7 mouse cellular contexts compared by ENCODE assay signal in the genomic region with DNA sequence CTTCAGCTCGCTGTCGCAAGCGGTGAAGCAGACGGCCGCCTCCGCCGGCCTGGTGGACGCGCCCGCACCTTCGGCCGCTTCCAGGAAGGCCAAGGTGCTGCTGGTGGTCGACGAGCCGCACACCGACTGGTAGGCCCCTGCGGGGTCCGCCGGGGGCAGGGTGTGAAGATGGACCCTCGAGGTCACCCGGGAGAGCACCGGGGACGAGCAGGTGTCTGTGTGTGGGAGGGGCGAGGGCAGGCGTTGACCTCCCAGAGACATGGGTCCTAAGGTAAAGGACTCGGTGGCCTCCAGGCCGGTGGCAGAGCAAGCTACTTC. TPM values are rescaled to one million over a fixed set of nuclear protein-coding genes. Genes with fewer than 3 reads are reported as not detected.
DNase-seq lines count a peak whose midpoint lies in the region; ATAC-seq and TF ChIP-seq lines count a peak whose summit lies in the region.

No protein-coding gene starts in this region.

- H3K4me2 ChIP-seq in embryonic facial prominence, embryonic 15.5 days (replicated peaks): peak overlapping the region; percentile 96
- peak overlapping the region; percentile 98 for H3K4me2 ChIP-seq in intestine, embryonic 15.5 days (replicated peaks)
- peak overlapping the region; percentile 72 for H3K4me2 ChIP-seq in neural tube, embryonic 13.5 days

- 0 out of 2 replicates have a peak overlapping the region, but pooled peaks have one; percentile 31 for H3K9ac ChIP-seq in embryonic facial prominence, embryonic 15.5 days
- H3K9ac ChIP-seq in intestine, embryonic 15.5 days: peak overlapping the region; percentile 57
- peak overlapping the region; percentile 87 for H3K9ac ChIP-seq in neural tube, embryonic 13.5 days

- H3K27ac ChIP-seq in embryonic facial prominence, embryonic 15.5 days (replicated peaks): no peak overlapping the region
- H3K27ac ChIP-seq in intestine, embryonic 15.5 days: no peak overlapping the region
- H3K27ac ChIP-seq in neural tube, embryonic 13.5 days (replicated peaks): peak overlapping the region; percentile 64; the same call in 1 of the 2 replicates

- no peaks in the 10 kb centered on the region for H3K36me3 ChIP-seq in embryonic facial prominence, embryonic 15.5 days
- no peaks in the 10 kb centered on the region for H3K36me3 ChIP-seq in intestine, embryonic 15.5 days
- H3K36me3 ChIP-seq in neural tube, embryonic 13.5 days: no peaks in the 10 kb centered on the region

- peaks cover 33% of the 10 kb centered on the region for H3K27me3 ChIP-seq in embryonic facial prominence, embryonic 15.5 days
- H3K27me3 ChIP-seq in intestine, embryonic 15.5 days (replicated peaks): peaks cover 8% of the 10 kb centered on the region
- H3K27me3 ChIP-seq in neural tube, embryonic 13.5 days: peaks cover 15% of the 10 kb centered on the region

- ATAC-seq in embryonic facial prominence, embryonic 15.5 days (ENCODE audit: insufficient number of reproducible peaks, low FRiP score, low TSS enrichment, low read depth): no peak
- no peak for ATAC-seq in intestine, embryonic 15.5 days
- no peak; the same call in 1 of the 2 replicates for ATAC-seq in neural tube, embryonic 13.5 days (ENCODE audit: low read depth)
- no peak for ATAC-seq in frontal cortex, adult (ENCODE audit: low TSS enrichment)

- TF ChIP-seq CTCF in lung, adult 2 months (IDR thresholded peaks at IDR 0.05; ENCODE audit: insufficient read depth, low read length): no peak

- 0 out of 2 replicates have a peak, but pooled peaks cover 2% of the 10 kb centered on the region for H3K4me1 ChIP-seq in lung, adult 2 months (ENCODE audit: control insufficient read depth, insufficient read depth, low read length)
- peaks cover 11% of the 10 kb centered on the region for H3K4me1 ChIP-seq in embryonic facial prominence, embryonic 15.5 days
- peaks cover 8% of the 10 kb centered on the region for H3K4me1 ChIP-seq in intestine, embryonic 15.5 days (replicated peaks)
- H3K4me1 ChIP-seq in neural tube, embryonic 13.5 days (replicated peaks): peaks cover 24% of the 10 kb centered on the region; the same call in 1 of the 2 replicates

- peak overlapping the region; percentile 53 for H3K4me3 ChIP-seq in lung, adult 2 months (replicated peaks; ENCODE audit: extremely low read depth, low read depth, low read length)
- H3K4me3 ChIP-seq in embryonic facial prominence, embryonic 15.5 days (replicated peaks): peak overlapping the region; percentile 60
- H3K4me3 ChIP-seq in intestine, embryonic 15.5 days (replicated peaks): peak overlapping the region; percentile 69
- peak overlapping the region; percentile 80 for H3K4me3 ChIP-seq in neural tube, embryonic 13.5 days

- H3K9me3 ChIP-seq in embryonic facial prominence, embryonic 15.5 days (replicated peaks): no peaks in the 10 kb centered on the region
- H3K9me3 ChIP-seq in intestine, embryonic 15.5 days: no peaks in the 10 kb centered on the region
- no peaks in the 10 kb centered on the region for H3K9me3 ChIP-seq in neural tube, embryonic 13.5 days

- 3% methylated on average over 27 of the region's 27 CpGs for WGBS in lung, adult 2 months
- 4% methylated on average over 27 of the region's 27 CpGs for WGBS in embryonic facial prominence, embryonic 15.5 days
- 2% methylated on average over 27 of the region's 27 CpGs for WGBS in intestine, embryonic 15.5 days
- WGBS in neural tube, embryonic 13.5 days: under 1% methylated on average over 27 of the region's 27 CpGs

- no peak for DNase-seq in lung, adult 2 months
- no peak for DNase-seq in lung, postnatal 4 days
- DNase-seq in Muller cell, postnatal 12 days (ENCODE audit: inconsistent ontology term): no peak

- no peak for TF ChIP-seq POLR2A in lung, adult 2 months (IDR thresholded peaks at IDR 0.05; ENCODE audit: borderline replicate concordance, extremely low read depth, low read depth, low read length)

RNA-seq across cellular contexts. Expression of a gene that starts 0.6 kb away (rescaled TPM):
- 11.5 and 13.2 TPM in 2 replicates for polyA plus RNA-seq in lung, adult 2 months (2012; rRNA removed)
- 3.3 and 3.8 TPM in 2 replicates for polyA plus RNA-seq in embryonic facial prominence, embryonic 15.5 days (2015; fragmentation: Nextera tagmentation; extraction: Ambion mirVana)
- 3.3 and 3.5 TPM in 2 replicates for polyA plus RNA-seq in intestine, embryonic 15.5 days (2015; fragmentation: Nextera tagmentation; extraction: Ambion mirVana)
- polyA plus RNA-seq in neural tube, embryonic 13.5 days (2015; fragmentation: Nextera tagmentation; extraction: Ambion mirVana): 33.7 and 33.8 TPM in 2 replicates

Comparison
In these comparisons a context has a peak if more than half of its experiments do, and no peak if none do; other contexts are left out.
1. H3K9ac ChIP-seq: peak in every context shown above with its lines; median percentile 87 in neural tube, embryonic 13.5 days; 57 in intestine, embryonic 15.5 days; 31 in embryonic facial prominence, embryonic 15.5 days.